Mouse (Mus musculus) ES-E14 (cell line): ENCODE measurements at regions not wholly inside any gene's neighbourhood (a gene's known extent, or its start where the extent isn't known, plus 50 kb on each side); places are given as distances from the start of the nearest gene placed in this dataset.

Experiments used
- DNase-seq: peaks from one replicate; pipeline ENCODE4 v3.0.0-alpha.2; 2013; ENCODE audit warnings: low read depth, low spot score
- H3K27ac ChIP-seq: 2 replicates; pipeline ENCODE4 v1.5.1; 2012; ENCODE audit warnings: low read depth, mild to moderate bottlenecking, low read length, moderate library complexity, mixed read lengths; ENCODE audit not compliant: poor library complexity, insufficient read depth, severe bottlenecking
- H3K36me3 ChIP-seq: 2 replicates; pipeline ENCODE4 v1.6.1; 2012; ENCODE audit warnings: mild to moderate bottlenecking, low read length, moderate library complexity, mixed read lengths; ENCODE audit not compliant: control insufficient read depth, poor library complexity, insufficient read depth, severe bottlenecking
- H3K4me1 ChIP-seq, 2 experiments: fragments of 150-350 bp in 1 of 2; sonication (generic) in 1 of 2; 2 replicates each; pipeline ENCODE4 v1.6.1; 2012; ENCODE audit warnings: low read length in 2 of 2, mild to moderate bottlenecking in 1 of 2, mixed read lengths in 1 of 2; ENCODE audit not compliant: control insufficient read depth in 2 of 2, insufficient read depth in 2 of 2, poor library complexity in 1 of 2
- H3K4me3 ChIP-seq, 2 experiments: fragments of 150-350 bp in 1 of 2; sonication (generic) in 1 of 2; 2 replicates each; pipeline ENCODE4 v1.5.1; 2012; ENCODE audit warnings: low read length in 2 of 2, low read depth in 1 of 2, mild to moderate bottlenecking in 1 of 2, mixed read lengths in 1 of 2; ENCODE audit not compliant: insufficient read depth in 1 of 2, poor library complexity in 1 of 2, severe bottlenecking in 1 of 2
- H3K9ac ChIP-seq: 2 replicates; pipeline ENCODE4 v1.6.1; 2012; ENCODE audit warnings: low read depth, mild to moderate bottlenecking, low read length, mixed read lengths; ENCODE audit not compliant: poor library complexity, insufficient read depth, severe bottlenecking
- H3K9me3 ChIP-seq: fragments of 150-350 bp; sonication (generic); 2 replicates; pipeline ENCODE4 v1.6.1; 2012; ENCODE audit warnings: low read depth, mild to moderate bottlenecking, low read length; ENCODE audit not compliant: control insufficient read depth, insufficient read depth
- CHD2 ChIP-seq: IDR thresholded peaks from 2 replicates; pipeline ENCODE4 v1.6.1; 2014; ENCODE audit warnings: mild to moderate bottlenecking, low read depth, low read length, inconsistent platforms
- HCFC1 ChIP-seq: IDR thresholded peaks from 2 replicates; pipeline ENCODE4 v1.6.1; 2012; ENCODE audit warnings: low read length, inconsistent platforms, borderline replicate concordance; ENCODE audit not compliant: insufficient read depth
- MAFK ChIP-seq: IDR thresholded peaks from 2 replicates; pipeline ENCODE4 v1.6.1; 2014; ENCODE audit warnings: mild to moderate bottlenecking, low read depth, low read length, inconsistent platforms; ENCODE audit not compliant: insufficient read depth
- ZC3H11A ChIP-seq: IDR thresholded peaks from 2 replicates; pipeline ENCODE4 v1.6.1; 2012; ENCODE audit warnings: low read depth, mild to moderate bottlenecking, inconsistent platforms, low read length, borderline replicate concordance
- ZNF384 ChIP-seq: IDR thresholded peaks from 2 replicates; pipeline ENCODE4 v1.6.1; 2012; ENCODE audit warnings: low read depth, low read length, inconsistent platforms
- in situ Hi-C, 2 experiments: fragments of 600-800 bp; cut with MboI; formaldehyde crosslinking; loops; one replicate each; pipeline ENCODE4 v1.15.1; 2025; ENCODE audit warnings: low sequenced_read_pairs in 2 of 2, inconsistent platforms in 1 of 2; ENCODE audit not compliant: unreplicated experiment in 2 of 2

DNA sequence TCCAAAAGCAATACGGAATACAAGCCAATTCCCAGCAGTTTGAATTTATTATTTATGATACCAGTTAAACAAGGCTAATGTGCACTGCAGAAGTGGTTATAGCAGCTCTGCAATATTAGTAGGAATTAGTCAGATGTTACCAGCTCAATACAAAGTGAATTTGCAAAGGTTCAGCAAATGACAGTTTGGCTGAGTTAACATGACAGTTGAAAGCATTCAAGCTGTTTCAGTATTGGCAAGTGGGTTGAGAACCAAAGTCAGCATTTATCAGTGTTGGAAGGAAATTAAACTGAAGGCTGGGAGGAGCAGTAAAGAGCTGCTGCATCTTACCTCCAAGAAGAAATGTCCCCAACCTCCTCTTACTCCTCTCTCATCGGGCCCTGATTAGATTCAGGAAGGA is 1631.7 kb upstream of the Flrt2 start:
- H3K4me1 ChIP-seq: no peaks in the 10 kb centered on the region
- H3K36me3 ChIP-seq: no peaks in the 10 kb centered on the region
- H3K27ac ChIP-seq: no peak overlapping the region
- in situ Hi-C loops: no loop called here
- H3K9ac ChIP-seq: no peak overlapping the region
- no peaks in the 10 kb centered on the region for H3K9me3 ChIP-seq
- no peak overlapping the region for H3K4me3 ChIP-seq
- TF ChIP-seq HCFC1 (no peak), MAFK (no peak), CHD2 (no peak), ZC3H11A (no peak), ZNF384 (no peak)
- DNase-seq: no peak

- Histone ChIP-seq H3K9me3 (no peaks in the 10 kb centered on the region), H3K36me3 (no peaks in the 10 kb centered on the region), H3K4me3 (no peak overlapping the region), H3K4me1 (no peaks in the 10 kb centered on the region), H3K9ac (no peak overlapping the region), H3K27ac (no peak overlapping the region)
- TF ChIP-seq MAFK (no peak), ZNF384 (no peak), ZC3H11A (no peak), CHD2 (no peak), HCFC1 (no peak)
- no peak for DNase-seq
- in situ Hi-C loops: no loop called here
Measured at GRCm38 (mm10) chr12:94066444-94067152, 1625.4 kb upstream of the Flrt2 start.

DNA sequence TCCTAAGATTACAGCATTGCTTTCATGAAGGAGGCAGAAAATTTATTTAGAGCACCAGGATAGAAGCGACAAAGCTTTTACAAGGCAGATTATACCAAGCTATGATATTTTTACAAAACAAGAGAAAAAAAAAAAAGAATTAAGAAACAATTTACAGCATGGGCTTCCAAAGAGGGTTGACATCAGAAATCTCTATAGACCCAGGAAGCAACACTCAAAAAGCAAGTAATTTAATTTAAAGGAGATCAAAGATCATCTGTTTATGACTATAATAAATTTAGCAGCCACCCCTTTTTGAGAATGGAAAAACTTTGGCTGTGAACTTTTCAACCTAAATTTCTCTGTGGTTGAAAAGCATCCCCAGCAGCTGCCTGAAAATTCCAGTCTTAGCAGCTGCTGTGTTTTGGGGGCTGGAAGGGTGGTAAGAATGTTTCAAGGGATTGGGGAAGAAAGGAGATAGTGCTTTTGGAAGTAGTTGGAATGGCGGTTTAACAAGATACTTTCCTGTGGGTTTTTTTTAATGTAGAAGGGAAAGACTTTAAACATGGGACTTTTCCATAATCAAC is 1621.0 kb upstream of the Flrt2 start:
- DNase-seq: no peak
- in situ Hi-C loops: no loop called here
- no peak overlapping the region for H3K4me3 ChIP-seq
- no peaks in the 10 kb centered on the region for H3K9me3 ChIP-seq
- H3K9ac ChIP-seq: no peak overlapping the region
- H3K4me1 ChIP-seq: no peaks in the 10 kb centered on the region
- no peak overlapping the region for H3K27ac ChIP-seq
- H3K36me3 ChIP-seq: no peaks in the 10 kb centered on the region
- TF ChIP-seq ZNF384 (no peak), HCFC1 (no peak)

DNA sequence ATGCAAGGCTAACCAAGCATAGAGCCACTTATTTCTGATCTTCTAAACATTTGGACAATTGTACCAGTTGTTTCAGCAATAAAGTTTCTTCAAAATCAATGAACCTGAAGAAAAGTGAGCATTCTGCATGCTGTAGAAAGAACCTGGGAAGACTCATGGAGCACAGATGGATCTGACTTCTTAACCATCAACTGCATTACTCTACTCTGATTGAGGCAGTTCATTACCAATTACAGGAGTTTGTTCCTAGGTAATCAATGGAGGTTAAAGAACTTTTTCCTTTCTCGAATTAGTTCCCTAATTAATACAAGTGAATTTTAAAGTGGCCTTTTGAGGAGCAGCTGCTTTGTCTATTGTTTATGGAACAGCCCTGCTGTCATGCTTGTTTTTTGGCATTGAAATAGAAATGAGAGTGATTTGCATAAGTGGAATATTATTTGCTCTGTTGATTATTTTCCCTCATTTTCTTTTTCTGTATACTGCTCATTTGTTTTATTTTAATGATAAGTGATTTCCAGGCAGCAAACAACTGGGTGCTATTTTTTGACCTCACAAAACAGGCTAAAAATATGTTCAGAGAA is 1586.4 kb upstream of the Flrt2 start:
- Histone ChIP-seq H3K36me3 (no peaks in the 10 kb centered on the region), H3K9ac (no peak overlapping the region), H3K9me3 (no peaks in the 10 kb centered on the region), H3K4me3 (no peak overlapping the region), H3K27ac (no peak overlapping the region), H3K4me1 (no peaks in the 10 kb centered on the region)
- in situ Hi-C loops: no loop called here
- DNase-seq: no peak
- no peak for TF ChIP-seq HCFC1
- no peak for TF ChIP-seq CHD2
- no peak for TF ChIP-seq MAFK
- TF ChIP-seq ZC3H11A: no peak

- in situ Hi-C loops: no loop called here
- TF ChIP-seq MAFK (no peak), ZC3H11A (no peak), HCFC1 (no peak), ZNF384 (no peak), CHD2 (no peak)
- Histone ChIP-seq H3K36me3 (no peaks in the 10 kb centered on the region), H3K9ac (no peak overlapping the region), H3K9me3 (no peaks in the 10 kb centered on the region), H3K4me3 (no peak overlapping the region), H3K4me1 (no peaks in the 10 kb centered on the region), H3K27ac (no peak overlapping the region)
- DNase-seq: no peak
Measured at GRCm38 (mm10) chr12:94150143-94150542, 1541.9 kb upstream of the Flrt2 start.
